Mouse (Mus musculus) Patski (cell line): ENCODE results near the gene Ppfia1. TPM values are rescaled to one million over a fixed set of nuclear protein-coding genes. Genes with fewer than 3 reads are reported as not detected.

ENCODE experiments used
- ATAC-seq: fragments of 100-300 bp; one replicate; pipeline ENCODE4 v1.8.0; 2021
- CTCF ChIA-PET: fragments of 350-600 bp; sonication (Branson Sonifier 250); formaldehyde crosslinking; loops from one replicate; lab custom pipeline; 2022; ENCODE audit warnings: inconsistent platforms; lab: Charles Lee
- POLR2A ChIA-PET: fragments of 350-600 bp; sonication (Branson Sonifier 250); formaldehyde crosslinking; loops from one replicate; lab custom pipeline; 2022; ENCODE audit warnings: antibody characterized with exemption, inconsistent platforms; lab: Charles Lee
- DNase-seq: peaks from one replicate; pipeline ENCODE4 v3.0.0-alpha.2; 2011; ENCODE audit warnings: low read depth, low spot score
- H3K27me3 ChIP-seq: fragments of 371-371 bp; one replicate; pipeline ENCODE4 v1.5.1; 2021
- CTCF ChIP-seq: fragments of 100-300 bp; IDR thresholded peaks from one replicate; pipeline ENCODE4 v1.5.1; 2021
- in situ Hi-C: fragments of 300-500 bp; cut with MboI; formaldehyde crosslinking; loops from 3 replicates; pipeline ENCODE4 v1.11.1; 2018; ENCODE audit warnings: low pct_unique_long_range_greater_than_20kb, mixed read lengths
- polyA plus RNA-seq: library from polyadenylated mRNA; unstranded; gene quantifications from one replicate; pipeline ENCODE4 v1.2.3, GENCODE M21; 2021

Gene Ppfia1
- polyA plus RNA-seq, 1 experiment from 2014 or later, result 73.4 TPM

DNA sequence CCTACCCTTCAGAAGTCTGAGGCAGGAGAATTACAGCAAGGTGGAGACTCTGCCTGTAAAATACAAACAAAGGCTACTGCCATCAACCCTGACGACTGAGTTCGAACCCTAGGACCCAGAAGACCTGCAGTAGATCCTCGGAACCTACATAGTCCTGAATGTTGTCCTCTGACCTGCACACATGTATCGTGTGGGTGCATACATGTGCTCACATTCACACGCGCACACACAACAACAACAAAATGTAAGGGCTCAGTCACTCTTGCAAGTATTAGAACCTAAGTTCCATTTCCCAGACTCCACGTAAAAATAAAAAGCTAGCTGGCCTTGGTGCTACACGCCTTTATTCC, 569 bp upstream of the Ppfia1 start:
- in situ Hi-C loops, result no loop called here
- TF ChIP-seq CTCF, result no peak
- CTCF ChIA-PET, result interaction anchor here (1.4 kb wide), 1 partner anchor 9 kb away, joined by 3 read pairs; no protein-coding TSS in a partner anchor
- POLR2A ChIA-PET, result interaction anchor here (1.4 to 1.8 kb wide), 2 partner anchors 13 to 27 kb away, joined by 4 to 11 read pairs; no protein-coding TSS in a partner anchor
- ATAC-seq, result no peak
- H3K27me3 ChIP-seq, result no peaks in the 10 kb centered on the region
- no peak for DNase-seq

DNA sequence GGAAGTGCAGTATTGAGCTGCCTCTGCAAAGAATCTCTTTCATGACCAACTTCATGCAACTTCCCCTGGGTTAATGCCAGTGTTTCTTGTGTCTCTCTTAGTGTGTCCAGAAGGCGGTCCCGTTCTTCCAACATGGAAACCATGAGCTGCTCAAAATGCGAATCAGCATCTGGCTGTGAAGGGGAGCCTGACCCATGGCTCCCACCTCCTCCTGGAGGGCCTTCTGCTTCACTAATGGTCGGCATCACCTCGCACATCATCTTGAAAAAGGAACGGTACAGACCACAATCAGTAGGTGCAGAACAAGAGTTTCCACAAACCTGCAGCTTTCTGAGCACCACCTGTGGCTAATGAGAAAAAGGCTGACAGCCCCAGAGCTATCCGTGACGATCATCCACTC, 1.3 kb downstream of the Ppfia1 start:
- ChIA-PET CTCF (interaction anchor here (0.9 to 2.0 kb wide), 3 partner anchors 9 to 23 kb away, joined by 3 to 6 read pairs (median 6); no protein-coding TSS in a partner anchor), POLR2A (interaction anchor here (0.7 to 1.2 kb wide), 3 partner anchors 16 to 28 kb away, joined by 3 to 9 read pairs (median 8); no protein-coding TSS in a partner anchor)
- DNase-seq (no peak), ATAC-seq (no peak)
- in situ Hi-C loops, result no loop called here
- H3K27me3 ChIP-seq, result no peaks in the 10 kb centered on the region
- TF ChIP-seq CTCF, result no peak

DNA sequence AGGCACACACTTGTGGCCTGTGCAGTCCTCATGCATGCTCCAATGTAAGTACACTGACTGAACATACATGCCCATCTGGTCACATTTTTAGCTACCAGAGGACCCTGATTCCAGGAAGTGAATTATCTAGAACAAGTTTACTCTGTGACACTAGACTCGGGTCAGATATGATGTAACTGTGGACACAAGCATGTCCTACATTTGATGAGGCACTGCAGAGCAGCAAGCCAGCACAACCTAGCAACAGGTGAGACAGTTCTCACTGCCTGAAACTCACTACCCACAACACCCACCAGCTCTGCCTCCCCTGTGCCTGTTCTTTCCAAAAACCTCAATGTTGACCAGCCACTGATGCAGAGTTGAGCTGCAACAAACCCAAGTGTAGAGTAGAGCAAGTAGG, 2.7 kb downstream of the Ppfia1 start:
- no peaks in the 10 kb centered on the region for H3K27me3 ChIP-seq
- no peak for DNase-seq
- POLR2A ChIA-PET, result no interaction called here
- ATAC-seq, result no peak
- TF ChIP-seq CTCF, result no peak
- CTCF ChIA-PET, result interaction anchor here (0.9 to 2.2 kb wide), 7 partner anchors 11 to 47 kb away, joined by 3 to 8 read pairs (median 4); no protein-coding TSS in a partner anchor
- in situ Hi-C loops, result no loop called here

GRCm38 (mm10) chr7:144549904-144550566, 3.5 kb downstream of the Ppfia1 start:
- DNase-seq, result no peak
- CTCF ChIA-PET, result interaction anchor here (0.7 to 2.2 kb wide), 6 partner anchors 11 to 47 kb away, joined by 3 to 8 read pairs (median 4); no protein-coding TSS in a partner anchor
- no peaks in the 10 kb centered on the region for H3K27me3 ChIP-seq
- in situ Hi-C loops, result no loop called here
- no peak for ATAC-seq
- TF ChIP-seq CTCF, result peak; percentile 48
- POLR2A ChIA-PET, result no interaction called here

DNA sequence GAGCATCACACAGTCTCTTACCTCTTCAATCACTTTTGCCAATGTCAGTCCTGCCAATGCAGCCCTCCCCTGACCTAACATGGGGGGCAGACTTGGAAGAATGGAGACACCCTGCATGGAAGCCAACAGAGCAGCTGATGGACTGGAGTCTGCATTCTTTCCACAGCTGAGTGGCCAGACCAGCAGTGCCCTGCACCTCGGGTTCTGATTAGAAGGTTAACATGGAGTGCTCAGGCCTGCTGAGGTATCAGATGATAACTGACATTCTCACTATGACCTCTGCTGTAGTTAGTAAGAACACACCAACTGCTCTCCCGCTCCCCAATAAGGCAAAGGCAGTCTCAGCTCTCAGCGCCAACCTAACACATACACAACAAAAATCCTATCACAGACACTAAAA, 8.3 kb downstream of the Ppfia1 start:
- in situ Hi-C loops, result no loop called here
- no peaks in the 10 kb centered on the region for H3K27me3 ChIP-seq
- no peak for TF ChIP-seq CTCF
- ChIA-PET CTCF (interaction anchor here (1.2 to 2.5 kb wide), 2 partner anchors 13 to 17 kb away, joined by 3 to 9 read pairs; no protein-coding TSS in a partner anchor), POLR2A (interaction anchor here (0.6 to 1.4 kb wide), 2 partner anchors 18 to 372 kb away, joined by 3 read pairs; no protein-coding TSS in a partner anchor)
- DNase-seq (no peak), ATAC-seq (no peak)

DNA sequence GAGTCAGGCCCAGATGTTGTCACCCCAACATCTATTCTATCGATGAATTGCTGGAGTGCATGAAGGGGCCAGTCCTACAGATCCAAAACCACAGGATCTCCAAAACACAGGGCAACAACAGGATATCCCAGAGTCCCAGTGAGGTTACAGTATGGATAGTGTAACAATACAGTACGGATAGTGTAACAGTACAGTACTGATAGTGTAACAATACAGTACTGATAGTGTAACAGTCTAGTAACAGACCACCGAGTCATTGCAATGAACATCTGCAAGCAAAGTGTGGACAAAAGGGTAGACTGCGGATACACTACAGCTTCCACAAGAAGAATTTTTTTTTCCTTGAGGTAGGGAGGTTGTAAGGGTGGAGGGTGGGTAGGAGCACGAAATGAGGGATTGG, 12.2 kb downstream of the Ppfia1 start:
- no peak for ATAC-seq
- H3K27me3 ChIP-seq, result no peaks in the 10 kb centered on the region
- no peak for TF ChIP-seq CTCF
- in situ Hi-C loops, result no loop called here
- POLR2A ChIA-PET, result no interaction called here
- no peak for DNase-seq
- CTCF ChIA-PET, result no interaction called here

DNA sequence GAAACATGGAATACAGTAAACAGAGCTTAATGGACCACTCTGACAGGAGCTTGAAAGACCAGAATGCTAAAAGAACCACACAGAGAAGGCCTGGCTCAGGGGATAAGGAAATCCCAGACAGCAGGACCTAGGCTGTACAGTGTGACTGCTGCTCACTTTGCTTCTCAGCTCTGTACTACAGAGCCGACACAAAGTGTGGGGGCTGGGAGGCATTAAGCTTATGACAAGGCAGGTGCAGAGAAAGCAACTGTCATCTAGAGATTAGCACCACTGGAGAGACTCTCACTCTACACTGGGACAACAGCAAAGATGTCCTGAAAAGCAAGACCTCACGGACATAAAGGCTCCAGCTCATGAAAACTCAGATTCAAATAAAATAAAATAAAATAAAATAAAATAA, 14.4 kb downstream of the Ppfia1 start:
- in situ Hi-C loops, result no loop called here
- ChIA-PET CTCF (interaction anchor here (1.7 to 2.5 kb wide), 2 partner anchors 11 kb away, joined by 7 to 8 read pairs; no protein-coding TSS in a partner anchor), POLR2A (no interaction called here)
- ATAC-seq, result no peak
- TF ChIP-seq CTCF, result no peak
- no peaks in the 10 kb centered on the region for H3K27me3 ChIP-seq
- no peak for DNase-seq

DNA sequence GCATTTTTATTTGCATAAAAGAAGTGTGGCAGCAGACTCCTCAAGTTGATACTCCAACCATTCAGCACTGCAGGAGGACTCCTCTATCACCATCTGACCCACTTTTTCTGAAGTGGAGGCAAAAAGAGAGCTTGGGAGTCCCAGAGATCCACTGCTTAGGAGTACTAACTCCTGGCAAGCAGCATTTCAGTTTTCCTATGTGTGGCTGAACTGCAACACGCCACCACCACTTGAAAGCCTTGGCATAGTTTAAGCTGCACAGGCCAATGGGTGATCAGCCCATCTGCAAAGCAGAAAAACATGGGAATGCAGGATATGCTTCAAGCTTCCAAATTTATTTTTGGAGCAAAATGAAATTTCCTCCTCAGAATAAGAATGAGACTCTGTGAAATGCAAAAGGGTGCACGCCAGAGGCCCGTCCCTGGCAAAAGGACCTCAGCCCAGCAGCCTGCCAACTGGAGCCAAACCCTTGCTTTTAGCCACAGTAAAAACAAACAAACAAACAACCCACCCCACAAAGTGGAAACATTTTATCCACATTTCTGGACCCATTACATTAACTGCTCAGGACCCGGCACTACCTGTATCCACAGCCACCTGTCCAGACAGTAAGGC, 15.4 kb downstream of the Ppfia1 start:
- TF ChIP-seq CTCF, result no peak
- in situ Hi-C loops, result no loop called here
- DNase-seq, result no peak
- ChIA-PET POLR2A (no interaction called here), CTCF (interaction anchor here (2.5 kb wide), 1 partner anchor 10 kb away, joined by 7 read pairs; no protein-coding TSS in a partner anchor)
- no peak for ATAC-seq
- no peaks in the 10 kb centered on the region for H3K27me3 ChIP-seq

DNA sequence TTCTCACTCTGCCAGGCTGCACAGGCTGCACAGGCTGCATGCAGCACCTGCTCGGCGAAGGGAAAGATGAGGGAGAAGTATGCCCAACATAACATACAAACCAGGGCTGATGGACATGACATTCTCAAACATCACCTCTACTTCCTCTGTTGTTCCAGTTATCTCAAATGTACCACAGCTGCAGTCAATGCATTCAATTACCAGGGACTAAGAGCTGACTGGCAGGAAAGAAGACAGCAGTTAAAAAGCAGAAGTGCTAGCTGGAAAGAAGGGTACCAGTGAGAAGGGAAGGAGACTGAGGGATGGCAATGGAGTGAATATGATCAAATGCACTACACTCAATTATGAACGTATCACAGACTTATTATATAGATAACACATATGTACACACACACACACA, 17.2 kb downstream of the Ppfia1 start:
- no peak for TF ChIP-seq CTCF
- ChIA-PET CTCF (interaction anchor here (0.8 to 1.1 kb wide), 2 partner anchors 14 to 39 kb away, joined by 3 to 4 read pairs; no protein-coding TSS in a partner anchor), POLR2A (interaction anchor here (0.6 kb wide), 1 partner anchor 16 kb away, joined by 8 read pairs; no protein-coding TSS in a partner anchor)
- in situ Hi-C loops, result no loop called here
- no peak for DNase-seq
- H3K27me3 ChIP-seq, result no peaks in the 10 kb centered on the region
- no peak for ATAC-seq

GRCm38 (mm10) chr7:144534773-144535172, 18.8 kb downstream of the Ppfia1 start:
- TF ChIP-seq CTCF, result no peak
- ATAC-seq (peak; percentile 54), DNase-seq (no peak)
- in situ Hi-C loops, result no loop called here
- H3K27me3 ChIP-seq, result no peaks in the 10 kb centered on the region
- POLR2A ChIA-PET, result no interaction called here
- CTCF ChIA-PET, result interaction anchor here (1.5 kb wide), 1 partner anchor 9 kb away, joined by 4 read pairs; no protein-coding TSS in a partner anchor
